Mouse (Mus musculus) testis, adult 2 months (tissue): ENCODE results near the gene Sdhb. TPM values are rescaled to one million over a fixed set of nuclear protein-coding genes. Genes with fewer than 3 reads are reported as not detected.

Experiments
- H3K27ac ChIP-seq: fragments of 200-500 bp; 2 replicates; pipeline ENCODE4 v1.5.1; 2012; ENCODE audit warnings: low read depth, low read length; ENCODE audit not compliant: control insufficient read depth, insufficient read depth
- H3K27me3 ChIP-seq: fragments of 200-500 bp; 2 replicates; pipeline ENCODE4 v1.6.1; 2012; ENCODE audit warnings: mild to moderate bottlenecking, low read length, moderate library complexity; ENCODE audit not compliant: control insufficient read depth, insufficient read depth
- H3K36me3 ChIP-seq: fragments of 200-500 bp; 2 replicates; pipeline ENCODE4 v1.6.1; 2012; ENCODE audit warnings: mild to moderate bottlenecking, low read length; ENCODE audit not compliant: control insufficient read depth, insufficient read depth
- H3K4me1 ChIP-seq: fragments of 200-500 bp; 2 replicates; pipeline ENCODE4 v1.6.1; 2012; ENCODE audit warnings: low read length; ENCODE audit not compliant: control insufficient read depth, insufficient read depth
- H3K4me3 ChIP-seq: fragments of 200-500 bp; 2 replicates; pipeline ENCODE4 v1.5.1; 2012; ENCODE audit warnings: low read depth, mild to moderate bottlenecking, low read length, moderate library complexity, mixed read lengths; ENCODE audit not compliant: control insufficient read depth
- CTCF ChIP-seq: fragments of 200-500 bp; IDR thresholded peaks from 2 replicates; pipeline ENCODE4 v1.5.1; 2012; ENCODE audit warnings: low read depth, mild to moderate bottlenecking, inconsistent platforms, low read length, moderate library complexity; ENCODE audit not compliant: control insufficient read depth, insufficient read depth, insufficient replicate concordance
- POLR2A ChIP-seq: fragments of 200-500 bp; IDR thresholded peaks from 2 replicates; pipeline ENCODE4 v1.6.1; 2012; ENCODE audit warnings: low read depth, mild to moderate bottlenecking, inconsistent platforms, low read length, moderate library complexity; ENCODE audit not compliant: control insufficient read depth
- polyA plus RNA-seq: library from polyadenylated mRNA; depleted of rRNA; stranded (reverse); fragments of >200 nt; gene quantifications from 2 replicates; pipeline ENCODE4 v1.2.3, GENCODE M21; 2012

Gene Sdhb
- polyA plus RNA-seq, 1 experiment: 97.1 TPM

GRCm38 (mm10) chr4:140989447-140989846, 28.4 kb downstream of the Sdhb start:
- no peaks in the 10 kb centered on the region for H3K27me3 ChIP-seq
- no peaks in the 10 kb centered on the region for H3K36me3 ChIP-seq
- TF ChIP-seq POLR2A (no peak), CTCF (no peak)
- no peak overlapping the region for H3K4me3 ChIP-seq
- no peak overlapping the region; the same call in 1 of the 2 replicates for H3K27ac ChIP-seq
- peaks cover 7% of the 10 kb centered on the region for H3K4me1 ChIP-seq

GRCm38 (mm10) chr4:140992215-140992614, 31.2 kb downstream of the Sdhb start:
- Histone ChIP-seq H3K27me3 (no peaks in the 10 kb centered on the region), H3K27ac (no peak overlapping the region), H3K36me3 (no peaks in the 10 kb centered on the region), H3K4me3 (no peak overlapping the region), H3K4me1 (peaks cover 3% of the 10 kb centered on the region)
- TF ChIP-seq CTCF (no peak), POLR2A (no peak)

- Histone ChIP-seq H3K36me3 (no peaks in the 10 kb centered on the region), H3K27ac (no peak overlapping the region), H3K4me1 (peaks cover 2% of the 10 kb centered on the region; the same call in 1 of the 2 replicates), H3K27me3 (no peaks in the 10 kb centered on the region), H3K4me3 (no peak overlapping the region)
- TF ChIP-seq CTCF (no peak), POLR2A (no peak)
Observed at GRCm38 (mm10) chr4:140993846-140994245, 32.8 kb downstream of the Sdhb start.

DNA sequence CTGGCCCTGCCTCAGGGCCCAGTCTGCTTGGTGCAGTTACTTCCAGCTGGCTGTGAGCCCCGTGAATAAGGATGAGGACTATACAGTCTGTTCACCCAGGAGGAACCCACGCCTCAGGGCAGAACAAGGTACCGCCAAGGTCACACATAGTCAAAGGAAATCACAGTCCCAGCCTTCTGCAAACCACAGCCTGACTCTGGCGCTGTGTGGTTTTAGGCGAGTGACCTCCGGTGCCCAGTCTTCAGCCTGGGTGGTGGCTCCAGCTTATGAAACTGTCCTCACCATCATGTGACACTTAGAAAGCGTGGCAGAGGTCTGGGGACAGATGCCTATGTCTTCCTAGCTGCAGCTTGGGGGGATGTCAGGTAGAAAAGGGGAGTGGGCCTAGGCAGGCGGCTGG, 34.8 kb downstream of the Sdhb start:
- H3K4me1 ChIP-seq: no peaks in the 10 kb centered on the region
- H3K4me3 ChIP-seq: no peak overlapping the region
- TF ChIP-seq POLR2A (no peak), CTCF (no peak)
- no peaks in the 10 kb centered on the region for H3K27me3 ChIP-seq
- no peaks in the 10 kb centered on the region for H3K36me3 ChIP-seq
- no peak overlapping the region for H3K27ac ChIP-seq

- H3K36me3 ChIP-seq: no peaks in the 10 kb centered on the region
- H3K27ac ChIP-seq: no peak overlapping the region
- no peak overlapping the region for H3K4me3 ChIP-seq
- H3K27me3 ChIP-seq: no peaks in the 10 kb centered on the region
- TF ChIP-seq POLR2A: no peak
- TF ChIP-seq CTCF: no peak
- no peaks in the 10 kb centered on the region for H3K4me1 ChIP-seq
Observed at GRCm38 (mm10) chr4:140996812-140997211, 35.8 kb downstream of the Sdhb start.

GRCm38 (mm10) chr4:141005983-141006382, 45.0 kb downstream of the Sdhb start:
- H3K27me3 ChIP-seq: no peaks in the 10 kb centered on the region
- no peak overlapping the region for H3K27ac ChIP-seq
- TF ChIP-seq POLR2A (no peak), CTCF (peak; percentile 41; the same call in 1 of the 2 replicates)
- H3K36me3 ChIP-seq: no peaks in the 10 kb centered on the region
- peaks cover 5% of the 10 kb centered on the region for H3K4me1 ChIP-seq
- no peak overlapping the region for H3K4me3 ChIP-seq

GRCm38 (mm10) chr4:141008028-141008427, 47.0 kb downstream of the Sdhb start:
- no peak for TF ChIP-seq POLR2A
- TF ChIP-seq CTCF: 0 out of 2 replicates have a peak, but pooled peaks have one; percentile 7
- H3K4me3 ChIP-seq: no peak overlapping the region
- H3K27ac ChIP-seq: no peak overlapping the region
- no peaks in the 10 kb centered on the region for H3K36me3 ChIP-seq
- H3K4me1 ChIP-seq: peaks cover 6% of the 10 kb centered on the region
- H3K27me3 ChIP-seq: no peaks in the 10 kb centered on the region

DNA sequence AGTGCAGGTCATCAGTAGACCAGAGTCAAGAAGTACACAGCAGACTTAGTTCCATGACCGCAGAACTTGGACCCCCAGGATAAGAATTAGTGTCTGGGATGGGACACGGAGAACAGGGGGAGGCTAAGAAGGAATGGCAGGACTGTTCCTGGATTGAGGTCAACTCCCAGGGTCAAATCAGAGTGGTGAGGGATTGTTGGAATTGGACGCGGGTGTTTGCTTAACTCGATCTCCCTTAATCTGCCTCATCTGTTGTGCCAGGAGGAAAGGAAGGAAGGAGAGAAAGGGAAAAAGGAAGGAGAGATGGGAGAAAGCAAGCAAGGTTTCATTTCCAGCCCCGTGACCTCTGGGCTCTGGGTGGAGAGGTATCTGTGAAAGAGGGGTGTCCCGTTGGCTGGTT, 49.1 kb downstream of the Sdhb start, which contains the start of gene Mfap2:
Gene Mfap2, plus strand, starts transcription at position 301 of the 400 bp plus-strand sequence.
- Histone ChIP-seq H3K4me1 (peaks cover 6% of the 10 kb centered on the region), H3K4me3 (peak within 1 kb of the TSS; percentile 39), H3K27ac (no peak within 1 kb of the TSS), H3K27me3 (no peaks in the 10 kb centered on the region), H3K36me3 (no peaks in the 10 kb centered on the region)
- TF ChIP-seq POLR2A (no peak), CTCF (no peak)
